Mouse (Mus musculus) ovary, postnatal 36 days (tissue): ENCODE results near the gene Sf1.
A peak's percentile ranks its signal among the peaks of the same experiment; 100 is the strongest.

Source experiments
- DNase-seq: peaks from one replicate; pipeline ENCODE4 v3.0.0; 2022; ENCODE audit warnings: low spot score, mixed read lengths

Sf1 gene

GRCm38 (mm10) chr19:6341453-6342077 lies 21.9 kb upstream of the Sf1 start:
- no peak for DNase-seq

GRCm38 (mm10) chr19:6342276-6342933 lies 21.1 kb upstream of the Sf1 start:
- no peak for DNase-seq

- DNase-seq, result no peak
Observed at GRCm38 (mm10) chr19:6343066-6343925, 20.2 kb upstream of the Sf1 start.

- no peak for DNase-seq
Observed at GRCm38 (mm10) chr19:6343996-6344395, 19.5 kb upstream of the Sf1 start.

GRCm38 (mm10) chr19:6346023-6346422 lies 17.5 kb upstream of the Sf1 start:
- no peak for DNase-seq

- DNase-seq, result no peak
Observed at GRCm38 (mm10) chr19:6346661-6347060, 16.8 kb upstream of the Sf1 start.

GRCm38 (mm10) chr19:6347615-6348014 lies 15.9 kb upstream of the Sf1 start:
- no peak for DNase-seq

- DNase-seq, result no peak
Observed at GRCm38 (mm10) chr19:6348717-6349116, 14.8 kb upstream of the Sf1 start.

- no peak for DNase-seq
Observed at GRCm38 (mm10) chr19:6349215-6349983, 14.1 kb upstream of the Sf1 start.

- no peak for DNase-seq
Observed at GRCm38 (mm10) chr19:6351431-6352106, 11.9 kb upstream of the Sf1 start.

GRCm38 (mm10) chr19:6352107-6352505 lies 11.4 kb upstream of the Sf1 start:
- no peak for DNase-seq

- DNase-seq, result no peak
Observed at GRCm38 (mm10) chr19:6354030-6354429, 9.5 kb upstream of the Sf1 start.

GRCm38 (mm10) chr19:6361291-6361690 lies 2.2 kb upstream of the Sf1 start:
- no peak for DNase-seq

GRCm38 (mm10) chr19:6363091-6363410 lies 439 bp upstream of the Sf1 start:
- no peak for DNase-seq

GRCm38 (mm10) chr19:6364317-6364725 lies 831 bp downstream of the Sf1 start:
- DNase-seq, result peak; percentile 90

GRCm38 (mm10) chr19:6364842-6365241 lies 1.4 kb downstream of the Sf1 start:
- DNase-seq, result no peak

GRCm38 (mm10) chr19:6370175-6370574 lies 6.7 kb downstream of the Sf1 start:
- DNase-seq, result no peak

GRCm38 (mm10) chr19:6372433-6372832 lies 8.9 kb downstream of the Sf1 start:
- DNase-seq, result no peak

GRCm38 (mm10) chr19:6373539-6374400 lies 10.3 kb downstream of the Sf1 start:
- peak; percentile 79 for DNase-seq

- DNase-seq, result no peak
Observed at GRCm38 (mm10) chr19:6374571-6374970, 11.1 kb downstream of the Sf1 start.
